Mouse (Mus musculus) thymus, postnatal 0 days (tissue): ENCODE measurements around the gene Pkib. TPM values are rescaled to one million over a fixed set of nuclear protein-coding genes. Genes with fewer than 3 reads are reported as not detected.
A peak's percentile ranks its signal among the peaks of the same experiment; 100 is the strongest.

Experiments used
- DNase-seq: peaks from one replicate; pipeline ENCODE4 v3.0.0-alpha.2; 2015; ENCODE audit warnings: low spot score
- polyA plus RNA-seq: library from polyadenylated mRNA; unstranded; fragments of >200 nt; fragmentation: Nextera tagmentation; extraction: Ambion mirVana; gene quantifications from 2 replicates; pipeline ENCODE4 v1.2.1, GENCODE M21; 2015

Gene Pkib
- polyA plus RNA-seq, 1 experiment from 2014 or later: 4.0 TPM

GRCm38 (mm10) chr10:57731672-57732071 is 99.9 kb downstream of the Pkib start:
- DNase-seq: no peak

- DNase-seq: no peak
These were observed 109.0 kb downstream of the Pkib start for GRCm38 (mm10) chr10:57740733-57741132.

DNA sequence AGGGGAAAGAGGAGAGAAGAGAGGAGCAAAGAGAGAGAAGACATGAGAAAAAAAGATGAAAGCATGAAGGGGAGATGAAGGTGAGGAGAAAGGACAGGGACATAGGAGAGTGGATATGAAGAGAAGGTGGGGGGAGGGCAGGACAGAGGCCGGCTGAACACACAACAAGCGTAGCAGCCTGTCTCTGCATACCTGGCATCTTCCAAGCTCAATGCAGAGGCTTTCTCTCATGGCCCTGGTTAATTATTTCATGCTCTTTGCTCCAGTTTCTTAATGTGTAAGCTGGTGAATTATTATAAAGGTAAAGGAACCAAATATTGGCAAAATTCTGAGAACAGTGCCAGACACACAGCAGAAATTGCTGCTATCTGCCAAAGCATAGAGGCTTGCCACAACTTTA is 109.6 kb downstream of the Pkib start:
- no peak for DNase-seq

DNA sequence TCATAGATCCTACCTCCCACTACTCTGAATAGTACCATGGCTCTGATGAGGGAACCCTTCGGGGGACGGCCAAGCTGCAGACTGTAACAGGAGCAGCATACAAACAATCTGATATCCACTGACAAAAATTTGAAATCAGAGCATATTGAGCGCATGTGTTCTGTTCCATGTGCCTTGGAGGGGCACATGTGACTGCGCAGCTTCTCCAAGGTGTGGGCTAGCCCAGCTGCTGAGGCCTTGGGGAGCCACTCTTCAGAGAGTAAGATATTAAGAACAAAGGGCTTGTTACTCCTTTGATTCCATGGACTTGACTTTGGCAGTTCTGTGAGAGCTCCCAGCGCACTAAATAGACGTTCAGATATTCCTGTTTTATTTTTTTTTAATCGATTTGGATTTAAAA is 111.3 kb downstream of the Pkib start:
- DNase-seq: no peak

DNA sequence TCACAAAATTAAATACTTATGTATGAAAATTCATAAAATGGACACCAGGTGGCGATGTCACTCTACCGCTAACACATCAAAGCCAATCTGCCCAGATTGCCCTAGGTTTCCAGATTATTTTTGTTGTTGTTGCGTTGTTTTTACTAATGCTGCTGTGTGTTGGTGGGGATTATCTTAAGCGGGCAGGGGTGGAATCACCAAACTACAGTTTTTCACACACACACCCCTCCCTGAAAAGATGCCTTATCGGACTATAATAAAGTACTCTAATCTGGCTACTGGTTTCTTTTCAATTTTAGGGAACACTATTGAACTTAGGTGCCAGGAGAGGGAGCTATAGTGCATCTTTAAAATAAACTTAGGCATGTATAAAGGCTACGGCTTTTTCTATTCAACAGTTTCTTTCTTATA is 111.8 kb downstream of the Pkib start:
- DNase-seq: peak; percentile 84

- peak; percentile 21 for DNase-seq
These were observed 112.5 kb downstream of the Pkib start for GRCm38 (mm10) chr10:57744128-57744765.

GRCm38 (mm10) chr10:57745452-57745851 is 113.7 kb downstream of the Pkib start:
- DNase-seq: no peak

- no peak for DNase-seq
These were observed 115.3 kb downstream of the Pkib start for GRCm38 (mm10) chr10:57747127-57747526.

GRCm38 (mm10) chr10:57753343-57753742 is 121.6 kb downstream of the Pkib start:
- DNase-seq: peak; percentile 81

DNA sequence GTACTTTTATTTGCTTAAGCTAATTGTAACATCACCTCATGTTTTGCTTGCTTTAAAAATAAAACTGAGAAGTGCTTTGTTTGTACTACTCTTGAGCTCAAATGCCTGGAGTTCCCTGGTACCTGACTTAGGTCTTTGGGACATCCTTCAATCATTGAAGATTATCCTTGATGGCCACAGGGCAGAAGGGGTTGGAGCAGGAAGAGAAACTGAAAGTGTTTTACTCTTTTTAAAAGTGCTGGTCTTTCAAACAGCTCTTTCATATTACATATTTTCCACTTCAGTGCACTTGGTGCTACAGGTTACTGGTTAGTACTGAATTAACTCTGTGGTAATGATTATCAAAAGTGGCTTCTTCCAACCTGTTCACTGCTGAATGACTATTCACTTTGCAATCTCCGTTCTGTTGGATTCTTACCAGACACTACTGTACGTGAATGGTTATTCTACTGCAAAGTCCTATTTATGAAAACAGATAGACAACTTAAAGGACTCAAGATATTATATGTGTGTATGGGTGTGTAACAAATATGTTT is 123.5 kb downstream of the Pkib start:
- no peak for DNase-seq

DNA sequence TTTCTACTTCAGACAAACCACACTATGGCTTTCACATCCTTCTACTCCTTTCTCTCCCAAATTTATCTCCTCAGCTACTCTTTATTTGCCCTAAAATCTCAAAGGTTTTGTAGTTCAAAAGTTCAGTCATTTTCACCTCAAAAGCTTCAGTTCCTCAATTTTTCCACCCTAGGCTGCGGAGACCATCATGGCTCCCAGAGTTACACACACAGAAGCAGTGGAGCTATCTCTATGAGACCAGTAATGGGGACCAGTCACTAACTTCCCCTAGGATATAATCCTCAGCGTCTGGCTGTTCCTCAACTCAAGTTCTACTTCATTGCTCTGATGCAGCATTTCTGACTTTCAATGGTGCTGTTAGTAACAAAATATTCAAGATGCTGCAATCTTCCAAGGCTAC is 127.2 kb downstream of the Pkib start:
- DNase-seq: no peak

GRCm38 (mm10) chr10:57760694-57761093 is 128.9 kb downstream of the Pkib start:
- no peak for DNase-seq

- no peak for DNase-seq
These were observed 131.3 kb downstream of the Pkib start for GRCm38 (mm10) chr10:57763044-57763443.

DNA sequence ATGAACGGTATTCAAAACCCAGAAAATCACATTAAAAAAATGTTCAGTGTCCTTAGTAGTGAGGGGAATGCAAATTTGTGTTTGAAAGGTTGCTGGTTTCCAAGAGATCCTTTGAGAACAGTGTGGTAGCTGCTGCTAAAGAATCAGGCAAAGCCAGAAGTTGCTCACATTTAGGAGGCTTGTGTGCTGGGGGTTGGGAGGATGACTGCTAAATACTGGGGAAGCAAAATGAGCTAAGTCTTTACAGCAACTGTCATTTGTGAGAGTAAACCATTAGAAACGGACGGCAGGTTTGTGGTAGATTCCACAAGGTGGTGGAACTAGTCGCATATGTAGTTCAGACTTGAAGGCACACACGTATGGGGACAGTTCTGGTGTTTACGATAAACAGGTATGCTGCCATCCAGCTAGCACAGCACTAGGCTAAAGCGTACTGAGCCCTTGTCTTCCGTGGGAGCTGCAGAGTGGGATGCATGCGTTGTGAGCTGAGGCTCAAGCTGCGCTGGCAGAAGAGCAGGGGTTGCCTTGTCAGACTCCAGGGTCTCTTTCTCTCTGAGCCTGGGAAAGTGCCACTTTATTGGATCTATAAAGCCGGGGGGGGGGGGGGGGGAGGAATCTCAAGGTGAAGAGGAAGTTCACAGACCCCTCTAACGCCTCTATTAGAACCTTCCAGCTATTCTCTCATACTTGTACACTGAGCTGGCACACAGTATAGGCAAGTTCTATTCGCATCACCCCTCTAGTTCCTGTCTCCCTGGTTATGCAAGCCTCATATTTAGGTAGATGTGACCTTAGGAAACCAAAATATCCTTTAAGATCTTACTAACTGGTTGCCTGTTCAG is 151.7 kb downstream of the Pkib start:
- DNase-seq: no peak

DNA sequence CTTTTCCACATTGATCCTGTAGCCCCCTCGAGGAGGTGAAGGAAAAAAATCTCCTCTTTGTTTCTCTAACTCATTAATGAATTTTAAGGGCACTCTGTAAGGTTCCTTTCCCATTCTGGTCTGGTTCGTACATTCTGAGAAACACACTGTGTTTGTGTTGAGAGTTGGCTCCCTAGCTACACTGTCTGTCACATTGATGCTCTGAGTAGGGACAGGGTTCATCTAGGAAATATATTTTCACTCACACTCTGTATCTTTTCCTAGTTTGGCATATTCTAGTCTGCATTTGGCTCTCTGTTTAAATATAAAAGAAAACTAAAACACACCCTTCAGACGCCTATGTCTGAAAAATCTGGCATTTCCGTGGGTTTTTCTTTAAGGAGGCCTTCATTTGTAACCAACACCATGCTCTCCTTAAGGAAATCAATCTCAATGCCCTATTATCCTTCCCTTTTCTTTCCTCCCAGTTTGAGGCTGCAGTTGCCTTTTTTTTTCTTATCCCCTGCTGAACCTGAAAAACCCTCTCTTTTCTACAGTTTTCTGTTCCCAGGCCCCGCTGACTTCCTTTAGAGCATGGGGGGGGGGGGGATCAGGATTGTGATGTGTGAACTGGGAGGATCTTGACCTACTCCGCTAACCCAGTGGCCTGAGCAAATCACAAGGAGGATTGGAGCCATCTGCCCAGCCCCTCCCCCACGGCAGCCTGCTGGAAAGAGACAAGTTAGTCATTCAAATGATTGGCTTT is 152.5 kb downstream of the Pkib start:
- DNase-seq: no peak

GRCm38 (mm10) chr10:57784876-57785150 is 153.0 kb downstream of the Pkib start, which contains the start of gene Fabp7:
TSS of gene Fabp7 (plus strand) at chr10:57784881.
- no peak for DNase-seq

GRCm38 (mm10) chr10:57785552-57785951 is 153.8 kb downstream of the Pkib start:
- no peak for DNase-seq

Other genes with a start within 250 kb of the Pkib start
- gene Hsf2, start 145.6 kb upstream of the Pkib start, polyA plus RNA-seq: 21.8 and 23.6 TPM in 2 replicates
- gene Serinc1, start 99.5 kb upstream of the Pkib start, polyA plus RNA-seq: 91.2 and 93.4 TPM in 2 replicates
- gene Fabp7, start 152.9 kb downstream of the Pkib start, polyA plus RNA-seq: 0.99 and 1.5 TPM in 2 replicates
- gene Smpdl3a, start 162.4 kb downstream of the Pkib start, polyA plus RNA-seq: 27.2 and 29.3 TPM in 2 replicates